Mouse (Mus musculus) ES-E14 (cell line): ENCODE results near the gene Myo5c. TPM values are rescaled to one million over a fixed set of nuclear protein-coding genes. Genes with fewer than 3 reads are reported as not detected.

Experiments
- DNase-seq: peaks from one replicate; pipeline ENCODE4 v3.0.0-alpha.2; 2013; ENCODE audit warnings: low read depth, low spot score
- H3K27ac ChIP-seq: 2 replicates; pipeline ENCODE4 v1.5.1; 2012; ENCODE audit warnings: low read depth, mild to moderate bottlenecking, low read length, moderate library complexity, mixed read lengths; ENCODE audit not compliant: poor library complexity, insufficient read depth, severe bottlenecking
- H3K36me3 ChIP-seq: 2 replicates; pipeline ENCODE4 v1.6.1; 2012; ENCODE audit warnings: mild to moderate bottlenecking, low read length, moderate library complexity, mixed read lengths; ENCODE audit not compliant: control insufficient read depth, poor library complexity, insufficient read depth, severe bottlenecking
- H3K4me1 ChIP-seq, 2 experiments: fragments of 150-350 bp in 1 of 2; sonication (generic) in 1 of 2; 2 replicates each; pipeline ENCODE4 v1.6.1; 2012; ENCODE audit warnings: low read length in 2 of 2, mild to moderate bottlenecking in 1 of 2, mixed read lengths in 1 of 2; ENCODE audit not compliant: control insufficient read depth in 2 of 2, insufficient read depth in 2 of 2, poor library complexity in 1 of 2
- H3K4me3 ChIP-seq, 2 experiments: fragments of 150-350 bp in 1 of 2; sonication (generic) in 1 of 2; 2 replicates each; pipeline ENCODE4 v1.5.1; 2012; ENCODE audit warnings: low read length in 2 of 2, low read depth in 1 of 2, mild to moderate bottlenecking in 1 of 2, mixed read lengths in 1 of 2; ENCODE audit not compliant: insufficient read depth in 1 of 2, poor library complexity in 1 of 2, severe bottlenecking in 1 of 2
- H3K9ac ChIP-seq: 2 replicates; pipeline ENCODE4 v1.6.1; 2012; ENCODE audit warnings: low read depth, mild to moderate bottlenecking, low read length, mixed read lengths; ENCODE audit not compliant: poor library complexity, insufficient read depth, severe bottlenecking
- H3K9me3 ChIP-seq: fragments of 150-350 bp; sonication (generic); 2 replicates; pipeline ENCODE4 v1.6.1; 2012; ENCODE audit warnings: low read depth, mild to moderate bottlenecking, low read length; ENCODE audit not compliant: control insufficient read depth, insufficient read depth
- CHD2 ChIP-seq: IDR thresholded peaks from 2 replicates; pipeline ENCODE4 v1.6.1; 2014; ENCODE audit warnings: mild to moderate bottlenecking, low read depth, low read length, inconsistent platforms
- HCFC1 ChIP-seq: IDR thresholded peaks from 2 replicates; pipeline ENCODE4 v1.6.1; 2012; ENCODE audit warnings: low read length, inconsistent platforms, borderline replicate concordance; ENCODE audit not compliant: insufficient read depth
- MAFK ChIP-seq: IDR thresholded peaks from 2 replicates; pipeline ENCODE4 v1.6.1; 2014; ENCODE audit warnings: mild to moderate bottlenecking, low read depth, low read length, inconsistent platforms; ENCODE audit not compliant: insufficient read depth
- ZC3H11A ChIP-seq: IDR thresholded peaks from 2 replicates; pipeline ENCODE4 v1.6.1; 2012; ENCODE audit warnings: low read depth, mild to moderate bottlenecking, inconsistent platforms, low read length, borderline replicate concordance
- ZNF384 ChIP-seq: IDR thresholded peaks from 2 replicates; pipeline ENCODE4 v1.6.1; 2012; ENCODE audit warnings: low read depth, low read length, inconsistent platforms
- in situ Hi-C, 2 experiments: fragments of 600-800 bp; cut with MboI; formaldehyde crosslinking; loops; one replicate each; pipeline ENCODE4 v1.15.1; 2025; ENCODE audit warnings: low sequenced_read_pairs in 2 of 2, inconsistent platforms in 1 of 2; ENCODE audit not compliant: unreplicated experiment in 2 of 2
- total RNA-seq: library from RNA; depleted of rRNA; stranded (reverse); fragments of 300-350 nt; gene quantifications from 2 replicates; pipeline ENCODE4 v1.2.3, GENCODE M21; 2012

Gene Myo5c
- total RNA-seq, 1 experiment: 7.5 TPM

DNA sequence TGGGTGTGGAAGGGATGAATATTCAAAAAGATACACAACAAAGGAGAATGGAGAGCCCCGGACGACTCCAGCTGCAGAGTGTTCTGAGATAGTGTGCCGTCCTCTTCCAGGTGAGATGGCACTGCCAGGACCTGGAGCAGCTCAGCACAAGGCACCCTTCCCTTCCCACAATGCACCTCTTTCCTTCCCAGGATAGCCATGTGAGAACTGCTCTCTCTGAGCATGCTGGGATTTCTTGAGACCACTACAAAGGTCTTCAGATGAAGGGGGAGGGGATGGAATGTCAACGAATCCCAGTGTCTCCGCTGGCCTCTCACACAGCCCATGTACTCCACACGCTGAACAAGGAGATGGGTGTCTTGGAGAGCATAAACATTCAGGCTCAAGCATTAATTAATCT, 55.8 kb downstream of the Myo5c start:
- in situ Hi-C loops: no loop called here
- H3K4me1 ChIP-seq: peaks cover 0 to 7% of the 10 kb centered on the region in 2 experiments; a peak in 2 of 4 replicates
- H3K9me3 ChIP-seq: no peaks in the 10 kb centered on the region
- H3K36me3 ChIP-seq: no peaks in the 10 kb centered on the region
- no peak overlapping the region for H3K4me3 ChIP-seq
- no peak overlapping the region; the same call in 1 of the 2 replicates for H3K9ac ChIP-seq
- no peak overlapping the region for H3K27ac ChIP-seq
- DNase-seq: no peak
- no peak for TF ChIP-seq MAFK
- TF ChIP-seq ZNF384: no peak
- TF ChIP-seq ZC3H11A: no peak
- TF ChIP-seq HCFC1: no peak
- TF ChIP-seq CHD2: no peak

DNA sequence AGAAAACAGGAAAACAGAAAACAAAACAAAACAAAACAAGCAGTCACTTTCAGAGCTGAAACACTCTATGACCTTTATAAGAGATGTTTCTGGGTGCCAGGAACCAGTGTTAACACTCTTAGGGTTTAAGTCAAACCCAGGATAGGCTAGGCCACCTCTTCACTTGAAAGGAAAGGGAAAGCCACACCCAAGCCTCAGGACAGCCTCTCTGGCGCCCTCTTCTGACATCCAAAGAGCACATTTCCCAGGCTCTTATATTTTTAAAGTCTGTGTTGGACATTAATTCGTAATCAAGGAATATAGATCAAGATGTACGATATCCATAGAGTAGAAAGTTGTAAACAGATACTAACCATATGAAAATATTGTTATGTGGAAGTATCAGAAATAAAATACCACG, 57.7 kb downstream of the Myo5c start:
- peak; percentile 65 for DNase-seq

GRCm38 (mm10) chr9:75299342-75299741, 67.5 kb downstream of the Myo5c start:
- Histone ChIP-seq H3K27ac (no peak overlapping the region), H3K36me3 (no peaks in the 10 kb centered on the region), H3K4me3 (no peak overlapping the region), H3K4me1 (peaks cover 0 to 2% of the 10 kb centered on the region in 2 experiments; a peak in 1 of 4 replicates), H3K9me3 (no peaks in the 10 kb centered on the region), H3K9ac (no peak overlapping the region)
- in situ Hi-C loops: no loop called here
- no peak for TF ChIP-seq MAFK
- TF ChIP-seq HCFC1: no peak
- peak; percentile 52; the same call in 1 of the 2 replicates for TF ChIP-seq ZC3H11A
- no peak for TF ChIP-seq ZNF384
- TF ChIP-seq CHD2: peak; percentile 97
- DNase-seq: peak; percentile 51

More for the DNA sequence above, 57.7 kb downstream of the Myo5c start:
- no peaks in the 10 kb centered on the region for H3K36me3 ChIP-seq
- H3K9ac ChIP-seq: no peak overlapping the region
- in situ Hi-C loops: no loop called here
- H3K9me3 ChIP-seq: no peaks in the 10 kb centered on the region
- no peak overlapping the region for H3K4me3 ChIP-seq
- H3K27ac ChIP-seq: no peak overlapping the region
- no peak for TF ChIP-seq ZC3H11A
- TF ChIP-seq MAFK: no peak
- no peak for TF ChIP-seq HCFC1
- no peak for TF ChIP-seq ZNF384
- no peak for TF ChIP-seq CHD2
- H3K4me1 ChIP-seq: peaks cover 3 to 12% of the 10 kb centered on the region in 2 experiments; a peak in 3 of 4 replicates

GRCm38 (mm10) chr9:75303033-75303432, 71.2 kb downstream of the Myo5c start:
- H3K4me3 ChIP-seq: no peak overlapping the region
- H3K27ac ChIP-seq: peak overlapping the region; percentile 79; the same call in 1 of the 2 replicates
- no peak overlapping the region for H3K9ac ChIP-seq
- DNase-seq: no peak
- no peaks in the 10 kb centered on the region for H3K36me3 ChIP-seq
- peaks cover 0 to 2% of the 10 kb centered on the region in 2 experiments; a peak in 1 of 4 replicates for H3K4me1 ChIP-seq
- TF ChIP-seq MAFK (no peak), CHD2 (no peak), ZC3H11A (no peak), HCFC1 (no peak), ZNF384 (no peak)
- no peaks in the 10 kb centered on the region for H3K9me3 ChIP-seq
- in situ Hi-C loops: no loop called here

GRCm38 (mm10) chr9:75303701-75304261, 72.0 kb downstream of the Myo5c start:
- peak overlapping the region; percentile 79 for H3K27ac ChIP-seq

More at GRCm38 (mm10) chr9:75303701-75304261, 72.0 kb downstream of the Myo5c start:
- Histone ChIP-seq H3K9ac (peak overlapping the region; percentile 70), H3K9me3 (no peaks in the 10 kb centered on the region), H3K4me3 (peak overlapping the region; percentile 61 to 69), H3K36me3 (no peaks in the 10 kb centered on the region), H3K4me1 (peaks cover 0 to 2% of the 10 kb centered on the region in 2 experiments; a peak in 1 of 4 replicates)
- DNase-seq: peak; percentile 91
- in situ Hi-C loops: no loop called here
- TF ChIP-seq ZNF384 (no peak), ZC3H11A (no peak), MAFK (no peak), HCFC1 (no peak), CHD2 (no peak)
